Mouse (Mus musculus): Measurements from ENCODE around the gene Armh2. TPM values are rescaled to one million over a fixed set of nuclear protein-coding genes. Genes with fewer than 3 reads are reported as not detected.

The Armh2 gene
- total and polyA plus RNA-seq, 3 experiments: 0.19 TPM; not detected in 2

DNA sequence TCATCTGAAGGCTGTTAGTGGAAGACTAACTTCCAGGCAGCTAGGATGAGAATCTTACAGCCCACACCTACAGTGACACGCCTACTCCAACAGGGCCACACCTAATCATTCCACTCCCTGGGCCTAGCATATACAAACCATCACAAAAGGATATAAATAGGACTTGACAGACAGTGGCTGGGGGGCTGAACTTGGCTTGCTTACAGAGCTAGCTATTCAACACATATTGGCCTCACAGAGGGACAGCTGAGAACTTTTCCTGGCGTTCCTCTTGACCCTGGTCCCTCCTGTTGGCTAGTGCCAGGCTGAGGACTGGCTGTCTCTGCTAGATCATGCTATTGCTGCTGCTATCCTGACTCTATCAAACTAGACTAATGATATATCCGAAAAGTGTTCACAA, 6.8 kb downstream of the Armh2 start:
- peaks cover 0 to 14% of the 10 kb centered on the region in 2 experiments; a peak in 2 of 4 replicates for H3K36me3 ChIP-seq (ENCODE audit: control insufficient read depth in 1 of 2, insufficient read depth in 2 of 2, low read length in 2 of 2)
- H3K9ac ChIP-seq (ENCODE audit: control insufficient read depth, low read depth, low read length, poor library complexity, severe bottlenecking): no peak overlapping the region
- no peaks in the 10 kb centered on the region for H3K9me3 ChIP-seq (replicated peaks; ENCODE audit: insufficient read depth, low read length)
- DNase-seq (ENCODE audit: low read depth, low spot score): no peak
- H3K4me1 ChIP-seq (ENCODE audit: control insufficient read depth in 1 of 2, insufficient read depth in 2 of 2, low read length in 2 of 2): no peaks in the 10 kb centered on the region
- no peak overlapping the region for H3K27ac ChIP-seq (ENCODE audit: control insufficient read depth, low read depth, low read length)
- no peaks in the 10 kb centered on the region for H3K79me2 ChIP-seq (ENCODE audit: control insufficient read depth, insufficient read depth, low read length, poor library complexity)
- no peaks in the 10 kb centered on the region for H3K27me3 ChIP-seq (ENCODE audit: control insufficient read depth in 1 of 2, insufficient read depth in 2 of 2, low read length in 2 of 2)
- no peak for TF ChIP-seq MYC (IDR thresholded peaks at IDR 0.05; ENCODE audit: low read depth, low read length)
- H3K4me3 ChIP-seq (ENCODE audit: control insufficient read depth in 1 of 2, insufficient read depth in 1 of 2, low read depth in 2 of 2, low read length in 2 of 2): no peak overlapping the region

DNA sequence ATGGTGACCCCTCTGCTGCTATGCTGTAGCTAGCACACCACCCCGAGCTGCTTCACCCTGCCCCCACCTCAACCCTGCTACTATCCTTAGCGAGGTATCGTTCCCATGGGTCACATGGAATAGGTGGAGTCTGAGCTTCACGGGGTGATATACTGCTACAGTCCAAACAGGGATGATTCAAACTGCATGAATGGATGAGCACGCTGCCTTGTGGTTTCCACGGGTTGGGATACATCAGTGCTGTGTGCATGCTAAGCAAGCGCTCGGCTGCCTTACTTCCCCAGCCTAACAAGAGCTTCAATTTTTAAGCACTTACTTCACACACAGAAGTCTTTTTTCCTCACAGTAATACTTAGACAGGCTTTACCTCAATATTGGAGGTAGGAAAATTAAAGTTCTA, 9.8 kb downstream of the Armh2 start:
- Histone ChIP-seq H3K36me3 (ENCODE audit: control insufficient read depth in 1 of 2, insufficient read depth in 2 of 2, low read length in 2 of 2) (peaks cover 0 to 22% of the 10 kb centered on the region in 2 experiments; a peak in 2 of 4 replicates), H3K79me2 (ENCODE audit: control insufficient read depth, insufficient read depth, low read length, poor library complexity) (no peaks in the 10 kb centered on the region)

DNA sequence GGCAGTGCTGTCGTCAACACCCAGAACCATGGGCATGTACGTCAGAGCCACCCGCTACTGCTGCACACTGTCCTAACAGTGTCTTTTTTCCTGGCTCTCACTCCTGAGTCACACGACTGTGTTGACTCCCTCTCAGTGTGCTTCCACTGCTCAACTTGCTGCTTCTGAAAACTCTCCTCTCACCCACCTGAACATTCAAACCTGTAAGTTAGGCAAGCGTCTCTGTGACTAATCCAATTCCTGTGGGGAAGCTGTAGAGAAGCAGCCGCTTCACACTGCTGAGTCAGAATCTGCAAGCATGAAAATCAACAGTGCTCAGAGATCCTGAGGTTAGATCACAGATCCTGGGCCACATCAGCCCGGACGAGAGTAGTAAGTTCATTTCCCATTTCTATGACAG, 10.4 kb downstream of the Armh2 start:
- Histone ChIP-seq H3K4me3 (ENCODE audit: control insufficient read depth in 1 of 2, insufficient read depth in 1 of 2, low read depth in 2 of 2, low read length in 2 of 2) (no peak overlapping the region), H3K79me2 (ENCODE audit: control insufficient read depth, insufficient read depth, low read length, poor library complexity) (no peaks in the 10 kb centered on the region), H3K36me3 (ENCODE audit: control insufficient read depth in 1 of 2, insufficient read depth in 2 of 2, low read length in 2 of 2) (peaks cover 0 to 27% of the 10 kb centered on the region in 2 experiments; a peak in 2 of 4 replicates), H3K9ac (ENCODE audit: control insufficient read depth, low read depth, low read length, poor library complexity, severe bottlenecking) (no peak overlapping the region), H3K27ac (ENCODE audit: control insufficient read depth, low read depth, low read length) (no peak overlapping the region), H3K9me3 (replicated peaks; ENCODE audit: insufficient read depth, low read length) (no peaks in the 10 kb centered on the region), H3K27me3 (ENCODE audit: control insufficient read depth in 1 of 2, insufficient read depth in 2 of 2, low read length in 2 of 2) (no peaks in the 10 kb centered on the region), H3K4me1 (ENCODE audit: control insufficient read depth in 1 of 2, insufficient read depth in 2 of 2, low read length in 2 of 2) (no peaks in the 10 kb centered on the region)
- TF ChIP-seq POLR2A (IDR thresholded peaks at IDR 0.05; ENCODE audit: control insufficient read depth in 1 of 2, insufficient read depth in 1 of 2, low read depth in 1 of 2, low read length in 2 of 2, poor library complexity in 1 of 2): peak in 1 of 2 experiments; percentile 25; a peak in 1 of 4 replicates
- TF ChIP-seq BHLHE40 (IDR thresholded peaks at IDR 0.05; ENCODE audit: borderline replicate concordance, low read depth, low read length): no peak
- TF ChIP-seq MXI1 (IDR thresholded peaks at IDR 0.05; ENCODE audit: low read depth, low read length): no peak
- DNase-seq (ENCODE audit: low read depth, low spot score): no peak

More for the DNA sequence above, 9.8 kb downstream of the Armh2 start:
- no peaks in the 10 kb centered on the region for H3K9me3 ChIP-seq (replicated peaks; ENCODE audit: insufficient read depth, low read length)
- no peak overlapping the region for H3K4me3 ChIP-seq (ENCODE audit: control insufficient read depth in 1 of 2, insufficient read depth in 1 of 2, low read depth in 2 of 2, low read length in 2 of 2)
- no peak overlapping the region for H3K9ac ChIP-seq (ENCODE audit: control insufficient read depth, low read depth, low read length, poor library complexity, severe bottlenecking)
- TF ChIP-seq RCOR1 (IDR thresholded peaks at IDR 0.05; ENCODE audit: low read depth, low read length): no peak
- no peak for TF ChIP-seq JUND (IDR thresholded peaks at IDR 0.05; ENCODE audit: low read depth, low read length)
- no peak for TF ChIP-seq MYC (IDR thresholded peaks at IDR 0.05; ENCODE audit: low read depth, low read length)
- no peak for TF ChIP-seq GATA1 (IDR thresholded peaks at IDR 0.05; ENCODE audit: low read depth, low read length)
- H3K4me1 ChIP-seq (ENCODE audit: control insufficient read depth in 1 of 2, insufficient read depth in 2 of 2, low read length in 2 of 2): no peaks in the 10 kb centered on the region
- H3K27me3 ChIP-seq (ENCODE audit: control insufficient read depth in 1 of 2, insufficient read depth in 2 of 2, low read length in 2 of 2): no peaks in the 10 kb centered on the region
- DNase-seq (ENCODE audit: low read depth, low spot score): no peak
- no peak overlapping the region for H3K27ac ChIP-seq (ENCODE audit: control insufficient read depth, low read depth, low read length)

DNA sequence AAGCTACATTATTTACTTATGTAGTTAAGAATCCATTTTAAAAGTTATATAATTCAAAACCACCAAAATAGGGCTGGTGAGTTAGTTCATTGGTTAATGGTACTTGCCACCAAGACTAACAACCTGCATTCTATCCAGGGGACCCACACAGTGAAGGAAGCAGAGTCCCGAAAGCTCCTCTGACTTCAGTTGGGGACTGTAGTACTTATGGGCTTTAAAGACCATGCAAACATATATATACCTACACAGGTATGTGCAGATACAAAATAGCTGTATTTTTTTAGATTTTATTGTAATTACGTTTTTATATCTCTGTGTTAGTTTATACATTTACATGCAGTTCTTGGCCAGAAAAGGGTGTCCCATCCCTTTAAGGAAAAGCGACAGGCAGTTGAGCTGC, 15.7 kb downstream of the Armh2 start:
- Histone ChIP-seq H3K9me3 (replicated peaks; ENCODE audit: insufficient read depth, low read length) (no peaks in the 10 kb centered on the region), H3K79me2 (ENCODE audit: control insufficient read depth, insufficient read depth, low read length, poor library complexity) (peaks cover 26% of the 10 kb centered on the region), H3K9ac (ENCODE audit: control insufficient read depth, low read depth, low read length, poor library complexity, severe bottlenecking) (no peak overlapping the region), H3K36me3 (ENCODE audit: control insufficient read depth in 1 of 2, insufficient read depth in 2 of 2, low read length in 2 of 2) (peaks cover 31 to 35% of the 10 kb centered on the region in 2 experiments), H3K27ac (ENCODE audit: control insufficient read depth, low read depth, low read length) (no peak overlapping the region), H3K4me1 (ENCODE audit: control insufficient read depth in 1 of 2, insufficient read depth in 2 of 2, low read length in 2 of 2) (peaks cover 0 to 20% of the 10 kb centered on the region in 2 experiments; a peak in 3 of 4 replicates), H3K27me3 (ENCODE audit: control insufficient read depth in 1 of 2, insufficient read depth in 2 of 2, low read length in 2 of 2) (no peaks in the 10 kb centered on the region), H3K4me3 (ENCODE audit: control insufficient read depth in 1 of 2, insufficient read depth in 1 of 2, low read depth in 2 of 2, low read length in 2 of 2) (no peak overlapping the region)
- no peak for TF ChIP-seq ELF1 (IDR thresholded peaks at IDR 0.05; ENCODE audit: low read depth, low read length)
- no peak for TF ChIP-seq CHD1 (IDR thresholded peaks at IDR 0.05; ENCODE audit: low read depth, low read length)
- no peak for TF ChIP-seq SIN3A (IDR thresholded peaks at IDR 0.05; ENCODE audit: low read length)
- TF ChIP-seq E2F4 (IDR thresholded peaks at IDR 0.05; ENCODE audit: borderline replicate concordance, low read depth, low read length): no peak
- TF ChIP-seq MAZ (IDR thresholded peaks at IDR 0.05; ENCODE audit: low read depth, low read length): no peak
- TF ChIP-seq MEF2A (IDR thresholded peaks at IDR 0.05; ENCODE audit: extremely low read depth, insufficient replicate concordance, low read depth, low read length, poor library complexity, severe bottlenecking): no peak
- TF ChIP-seq USF1 (IDR thresholded peaks at IDR 0.05; ENCODE audit: low read depth, low read length): no peak
- no peak for TF ChIP-seq RAD21 (IDR thresholded peaks at IDR 0.05; ENCODE audit: low read depth, low read length)
- no peak for TF ChIP-seq ZNF384 (IDR thresholded peaks at IDR 0.05; ENCODE audit: low read depth, low read length)
- TF ChIP-seq RCOR1 (IDR thresholded peaks at IDR 0.05; ENCODE audit: low read depth, low read length): no peak
- TF ChIP-seq GATA1 (IDR thresholded peaks at IDR 0.05; ENCODE audit: low read depth, low read length): no peak
- TF ChIP-seq ETS1 (IDR thresholded peaks at IDR 0.05; ENCODE audit: low read depth, low read length): no peak
- TF ChIP-seq NELFE (IDR thresholded peaks at IDR 0.05; ENCODE audit: low read depth, low read length): no peak
- DNase-seq (ENCODE audit: low read depth, low spot score): no peak
